Mouse (Mus musculus) thymus, adult 2 months (tissue): ENCODE data around the gene Gas6.

ENCODE experiments used
- CTCF ChIP-seq: fragments of 200-500 bp; IDR thresholded peaks from 2 replicates; pipeline ENCODE4 v1.5.1; 2012; ENCODE audit warnings: mild to moderate bottlenecking, control low read depth, low read length, moderate library complexity, borderline replicate concordance; ENCODE audit not compliant: control insufficient read depth, poor library complexity, insufficient read depth; ENCODE audit errors: extremely low read depth
- POLR2A ChIP-seq: fragments of 200-500 bp; IDR thresholded peaks from 2 replicates; pipeline ENCODE4 v1.6.1; 2012; ENCODE audit warnings: mild to moderate bottlenecking, low read length, control low read depth, moderate library complexity; ENCODE audit not compliant: control insufficient read depth, poor library complexity, insufficient read depth; ENCODE audit errors: extremely low read depth

DNA sequence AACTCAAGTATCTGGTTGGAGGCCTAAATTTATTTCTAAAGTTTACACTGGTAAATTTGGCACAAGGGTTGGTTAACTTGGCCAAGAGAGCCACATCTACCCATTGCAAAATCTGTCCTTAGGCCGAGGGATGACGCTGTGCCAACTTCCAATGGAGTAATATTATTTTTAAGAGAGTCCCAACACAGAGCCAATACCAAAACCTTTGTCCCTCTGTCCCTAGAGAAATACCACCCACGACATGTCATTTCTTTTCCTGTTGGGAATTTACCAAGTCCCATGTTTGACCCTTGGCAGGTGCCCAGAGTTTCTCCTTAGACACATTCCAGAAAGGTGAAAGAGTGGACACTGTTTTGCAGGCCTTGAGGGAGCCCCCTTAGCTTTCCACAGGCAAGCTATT lies 12.7 kb downstream of the Gas6 start:
- TF ChIP-seq CTCF (no peak), POLR2A (no peak)
